23 mouse cellular contexts compared by ENCODE assay signal in genomic region chr9:71763273-71763672, GRCm38 (mm10). TPM values are rescaled to one million over a fixed set of nuclear protein-coding genes. Genes with fewer than 3 reads are reported as not detected.
DNase-seq lines count a peak whose midpoint lies in the region; ATAC-seq and TF ChIP-seq lines count a peak whose summit lies in the region.
"Had no signal": no experiment of that assay in that cellular context is flagged by ENCODE, and none has a peak within 500 bp of the region (broad histone marks: within the 10 kb centered on the region; RNA-seq: fewer than 3 reads in every experiment).

No protein-coding gene starts in this region.

- WGBS in limb, embryonic 11.5 days = 11% methylated on average over 1 of the region's 1 CpGs
- 11% methylated on average over 1 of the region's 1 CpGs for WGBS in limb, embryonic 10.5 days
- WGBS in limb, embryonic 12.5 days = 6% methylated on average over 1 of the region's 1 CpGs
- 11% methylated on average over 1 of the region's 1 CpGs for WGBS in embryonic facial prominence, embryonic 10.5 days
- 17% methylated on average over 1 of the region's 1 CpGs for WGBS in heart, embryonic 12.5 days

- no peak overlapping the region for H3K4me3 ChIP-seq in limb, embryonic 11.5 days (ENCODE audit: low read depth, low read length)
- no peak overlapping the region for H3K4me3 ChIP-seq in limb, embryonic 10.5 days
- no peak overlapping the region for H3K4me3 ChIP-seq in ES-Bruce4 (ENCODE audit: low read depth, low read length)
- no peak overlapping the region for H3K4me3 ChIP-seq in limb, embryonic 12.5 days (replicated peaks)
- no peak overlapping the region for H3K4me3 ChIP-seq in embryonic facial prominence, embryonic 10.5 days
- no peak overlapping the region for H3K4me3 ChIP-seq in heart, embryonic 12.5 days
- H3K4me3 ChIP-seq: embryonic facial prominence, embryonic 12.5 days; forebrain, embryonic 15.5 days; heart, adult 2 months; hindbrain, embryonic 10.5 days; intestine, embryonic 15.5 days had no signal

- DNase-seq in limb, embryonic 11.5 days (ENCODE audit: low spot score) = peak; percentile 46
- no peak for DNase-seq in limb, embryonic 10.5 days (ENCODE audit: low spot score)
- peak; percentile 93 for DNase-seq in R1 (ENCODE audit: low read depth, low spot score)
- no peak for DNase-seq in embryonic facial prominence, embryonic 10.5 days (ENCODE audit: low spot score)
- DNase-seq: adrenal gland, adult 2 months; adrenal gland, postnatal 25 days; B cell, adult 2 months; cerebellum, adult 2 months; cerebellum, postnatal 14 days; embryo, embryonic 11 days; gastrocnemius, postnatal 14 days; heart, adult 2 months had no signal

- no peak for TF ChIP-seq CTCF in ES-Bruce4 (IDR thresholded peaks at IDR 0.05; ENCODE audit: low read depth, low read length)

- no peaks in the 10 kb centered on the region for H3K27me3 ChIP-seq in limb, embryonic 11.5 days (ENCODE audit: control insufficient read depth, insufficient read depth, low read length)
- peaks cover under 1% of the 10 kb centered on the region for H3K27me3 ChIP-seq in limb, embryonic 10.5 days (ENCODE audit: low read depth, poor library complexity, severe bottlenecking)
- no peaks in the 10 kb centered on the region for H3K27me3 ChIP-seq in ES-Bruce4 (ENCODE audit: control insufficient read depth, insufficient read depth, low read length, poor library complexity, severe bottlenecking)
- H3K27me3 ChIP-seq in limb, embryonic 12.5 days = no peaks in the 10 kb centered on the region; the same call in 1 of the 2 replicates
- H3K27me3 ChIP-seq in embryonic facial prominence, embryonic 10.5 days (replicated peaks; ENCODE audit: low read depth, poor library complexity, severe bottlenecking) = peaks cover 38% of the 10 kb centered on the region
- no peaks in the 10 kb centered on the region for H3K27me3 ChIP-seq in heart, embryonic 12.5 days (replicated peaks)
- H3K27me3 ChIP-seq: intestine, embryonic 15.5 days had no signal

- peak; percentile 93 for TF ChIP-seq EP300 in ES-Bruce4 (IDR thresholded peaks at IDR 0.05; ENCODE audit: insufficient read depth, low read depth, low read length)

- ATAC-seq in limb, embryonic 11.5 days (ENCODE audit: insufficient number of reproducible peaks, low FRiP score, low TSS enrichment, low read depth) = 0 out of 2 replicates have a peak, but pooled peaks have one; percentile 37
- ATAC-seq in limb, embryonic 12.5 days (ENCODE audit: insufficient number of reproducible peaks, insufficient read depth, low FRiP score, low TSS enrichment, low read depth) = no peak
- no peak for ATAC-seq in heart, embryonic 12.5 days (ENCODE audit: insufficient number of reproducible peaks, low FRiP score)
- ATAC-seq: CD4-positive, CD25-positive, alpha-beta regulatory T cell, adult 4 months; forebrain, embryonic 15.5 days; intestine, embryonic 15.5 days had no signal

- no peaks in the 10 kb centered on the region for H3K9me3 ChIP-seq in limb, embryonic 11.5 days (ENCODE audit: control insufficient read depth, low read length)
- no peaks in the 10 kb centered on the region for H3K9me3 ChIP-seq in limb, embryonic 10.5 days (replicated peaks)
- H3K9me3 ChIP-seq in ES-Bruce4 (replicated peaks; ENCODE audit: control insufficient read depth, insufficient read depth, low read length, poor library complexity, severe bottlenecking) = peaks cover 3% of the 10 kb centered on the region
- no peaks in the 10 kb centered on the region for H3K9me3 ChIP-seq in limb, embryonic 12.5 days
- no peaks in the 10 kb centered on the region; the same call in 1 of the 2 replicates for H3K9me3 ChIP-seq in embryonic facial prominence, embryonic 10.5 days
- peaks cover 3% of the 10 kb centered on the region; the same call in 1 of the 2 replicates for H3K9me3 ChIP-seq in heart, embryonic 12.5 days (replicated peaks)
- H3K9me3 ChIP-seq: embryonic facial prominence, embryonic 12.5 days; forebrain, embryonic 15.5 days; intestine, embryonic 15.5 days had no signal

- no peaks in the 10 kb centered on the region for H3K36me3 ChIP-seq in limb, embryonic 11.5 days (ENCODE audit: control insufficient read depth, insufficient read depth, low read length)
- H3K36me3 ChIP-seq in limb, embryonic 10.5 days = no peaks in the 10 kb centered on the region
- no peaks in the 10 kb centered on the region for H3K36me3 ChIP-seq in ES-Bruce4 (ENCODE audit: control insufficient read depth, insufficient read depth, low read length, poor library complexity, severe bottlenecking)
- H3K36me3 ChIP-seq in limb, embryonic 12.5 days = no peaks in the 10 kb centered on the region
- no peaks in the 10 kb centered on the region for H3K36me3 ChIP-seq in embryonic facial prominence, embryonic 10.5 days (replicated peaks)
- H3K36me3 ChIP-seq in heart, embryonic 12.5 days = peaks cover 13% of the 10 kb centered on the region
- H3K36me3 ChIP-seq: embryonic facial prominence, embryonic 12.5 days; forebrain, embryonic 15.5 days; G1E; hindbrain, embryonic 10.5 days; intestine, embryonic 15.5 days had no signal

- no peak overlapping the region for H3K4me2 ChIP-seq in limb, embryonic 11.5 days (ENCODE audit: low read depth, severe bottlenecking)
- no peak overlapping the region for H3K4me2 ChIP-seq in limb, embryonic 12.5 days
- H3K4me2 ChIP-seq in heart, embryonic 12.5 days = no peak overlapping the region
- H3K4me2 ChIP-seq: embryonic facial prominence, embryonic 12.5 days; forebrain, embryonic 15.5 days; heart, embryonic 11.5 days; hindbrain, embryonic 14.5 days; intestine, embryonic 15.5 days had no signal

- H3K27ac ChIP-seq in limb, embryonic 11.5 days (replicated peaks; ENCODE audit: low read depth, low read length) = no peak overlapping the region
- H3K27ac ChIP-seq in limb, embryonic 10.5 days = no peak overlapping the region
- H3K27ac ChIP-seq in ES-Bruce4 (ENCODE audit: insufficient read depth, low read length) = peak overlapping the region; percentile 57; the same call in 1 of the 2 replicates
- H3K27ac ChIP-seq in limb, embryonic 12.5 days = 0 out of 2 replicates have a peak overlapping the region, but pooled peaks have one; percentile 41
- H3K27ac ChIP-seq in embryonic facial prominence, embryonic 10.5 days (replicated peaks) = no peak overlapping the region
- no peak overlapping the region for H3K27ac ChIP-seq in heart, embryonic 12.5 days (ENCODE audit: poor library complexity, severe bottlenecking)
- H3K27ac ChIP-seq: embryonic facial prominence, embryonic 12.5 days; forebrain, embryonic 15.5 days; heart, adult 2 months; hindbrain, embryonic 10.5 days; hindbrain, embryonic 14.5 days; intestine, embryonic 15.5 days had no signal

- H3K9ac ChIP-seq in limb, embryonic 11.5 days (ENCODE audit: low read length) = no peak overlapping the region
- no peak overlapping the region for H3K9ac ChIP-seq in ES-Bruce4 (ENCODE audit: low read depth, poor library complexity, severe bottlenecking)
- H3K9ac ChIP-seq in limb, embryonic 12.5 days (replicated peaks) = no peak overlapping the region
- no peak overlapping the region for H3K9ac ChIP-seq in heart, embryonic 12.5 days
- H3K9ac ChIP-seq: embryonic facial prominence, embryonic 12.5 days; forebrain, embryonic 15.5 days; hindbrain, embryonic 14.5 days; intestine, embryonic 15.5 days had no signal

- peaks cover 34% of the 10 kb centered on the region for H3K4me1 ChIP-seq in limb, embryonic 11.5 days (ENCODE audit: control insufficient read depth, insufficient read depth, low read length)
- H3K4me1 ChIP-seq in limb, embryonic 10.5 days = peaks cover 64% of the 10 kb centered on the region
- peaks cover 21% of the 10 kb centered on the region for H3K4me1 ChIP-seq in ES-Bruce4 (ENCODE audit: control insufficient read depth, insufficient read depth, low read length)
- peaks cover 42% of the 10 kb centered on the region for H3K4me1 ChIP-seq in limb, embryonic 12.5 days (replicated peaks)
- peaks cover 57% of the 10 kb centered on the region for H3K4me1 ChIP-seq in embryonic facial prominence, embryonic 10.5 days
- H3K4me1 ChIP-seq in heart, embryonic 12.5 days (replicated peaks) = peaks cover 86% of the 10 kb centered on the region

- TF ChIP-seq POLR2A in ES-Bruce4 (IDR thresholded peaks at IDR 0.05; ENCODE audit: insufficient read depth, low read length) = no peak

RNA-seq across cellular contexts. Expression of gene Cgnl1, which starts 8.1 kb away (rescaled TPM):
- polyA plus RNA-seq in limb, embryonic 11.5 days (2014; fragmentation: Nextera tagmentation; extraction: Ambion mirVana) = 6.7 and 7.3 TPM in 2 replicates
- polyA plus RNA-seq in limb, embryonic 10.5 days (2016; fragmentation: Nextera tagmentation; extraction: Ambion mirVana) = 7.4 and 8.9 TPM in 2 replicates
- 11.3 and 13.1 TPM in 2 replicates for polyA plus RNA-seq in ES-Bruce4 (2011; ENCODE audit: insufficient read depth, insufficient read length, low read depth, missing spikeins)
- polyA plus RNA-seq in limb, embryonic 12.5 days (2016; fragmentation: Nextera tagmentation; extraction: Ambion mirVana) = 8.8 and 9.2 TPM in 2 replicates
- polyA plus RNA-seq in embryonic facial prominence, embryonic 10.5 days (2016; fragmentation: Nextera tagmentation; extraction: Ambion mirVana) = 10.8 and 11.1 TPM in 2 replicates
- 54.6 and 57.2 TPM in 2 replicates for polyA plus RNA-seq in heart, embryonic 12.5 days (2016; fragmentation: Nextera tagmentation; extraction: Ambion mirVana)
- polyA plus RNA-seq: CD4-positive, CD25-positive, alpha-beta regulatory T cell, adult 4 months had no signal

Comparison
In these comparisons a context has a peak if more than half of its experiments do, and no peak if none do; other contexts are left out.
1. DNase-seq: peak in limb, embryonic 11.5 days (single experiment) and R1 (single experiment); none in limb, embryonic 10.5 days (single experiment) and embryonic facial prominence, embryonic 10.5 days (single experiment).
2. H3K27ac ChIP-seq: peak in ES-Bruce4 (single experiment) and limb, embryonic 12.5 days (single experiment); none in limb, embryonic 11.5 days (single experiment), limb, embryonic 10.5 days (single experiment), embryonic facial prominence, embryonic 10.5 days (single experiment) and heart, embryonic 12.5 days (single experiment).